Mouse (Mus musculus): Measurements from ENCODE around the gene Adcy5. TPM values are rescaled to one million over a fixed set of nuclear protein-coding genes. Genes with fewer than 3 reads are reported as not detected.

Gene Adcy5
- total RNA-seq, 2 experiments from 2014 or later = 1.6 to 1.8 TPM

- no peak for DNase-seq
- intact Hi-C loops (cut with DNase I) = no loop called here
- no peak overlapping the region for H3K4me3 ChIP-seq
- H3K27ac ChIP-seq = no peak overlapping the region
- no peak for TF ChIP-seq CTCF (IDR thresholded peaks at IDR 0.05)
These were observed 149.0 kb downstream of the Adcy5 start for GRCm38 (mm10) chr16:35303721-35304120.

GRCm38 (mm10) chr16:35304416-35304815 is 149.7 kb downstream of the Adcy5 start:
- no peak for DNase-seq
- TF ChIP-seq CTCF (IDR thresholded peaks at IDR 0.05) = no peak
- no peak overlapping the region for H3K4me3 ChIP-seq
- no peak overlapping the region for H3K27ac ChIP-seq
- intact Hi-C loops (cut with DNase I) = no loop called here

DNA sequence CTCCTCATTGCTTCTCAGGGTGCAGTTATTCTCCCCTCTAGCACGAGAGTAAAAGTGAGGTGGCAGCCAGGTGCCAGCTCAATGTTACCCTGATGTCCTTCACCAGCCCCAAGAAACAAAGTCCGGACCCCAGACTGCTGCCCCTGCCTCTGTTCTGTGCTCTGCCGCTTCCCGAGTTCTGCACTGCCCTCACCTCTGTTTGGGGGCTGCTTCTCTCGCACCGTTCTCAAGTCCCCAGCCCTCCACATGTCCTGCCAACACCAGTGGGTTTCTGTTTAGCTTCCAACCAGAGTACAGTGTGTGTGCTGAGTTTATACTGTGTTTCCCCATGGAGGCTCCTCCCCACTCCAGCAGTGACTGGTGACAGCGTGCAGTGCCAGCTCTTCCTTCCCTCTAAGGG is 150.5 kb downstream of the Adcy5 start:
- DNase-seq = no peak
- no peak for TF ChIP-seq CTCF (IDR thresholded peaks at IDR 0.05)
- Histone ChIP-seq H3K27ac (no peak overlapping the region), H3K4me3 (no peak overlapping the region)
- intact Hi-C loops (cut with DNase I) = no loop called here

GRCm38 (mm10) chr16:35306631-35307030 is 152.0 kb downstream of the Adcy5 start:
- intact Hi-C loops (cut with DNase I) = no loop called here
- H3K27ac ChIP-seq = no peak overlapping the region
- DNase-seq = no peak
- TF ChIP-seq CTCF (IDR thresholded peaks at IDR 0.05) = no peak
- H3K4me3 ChIP-seq = no peak overlapping the region

DNA sequence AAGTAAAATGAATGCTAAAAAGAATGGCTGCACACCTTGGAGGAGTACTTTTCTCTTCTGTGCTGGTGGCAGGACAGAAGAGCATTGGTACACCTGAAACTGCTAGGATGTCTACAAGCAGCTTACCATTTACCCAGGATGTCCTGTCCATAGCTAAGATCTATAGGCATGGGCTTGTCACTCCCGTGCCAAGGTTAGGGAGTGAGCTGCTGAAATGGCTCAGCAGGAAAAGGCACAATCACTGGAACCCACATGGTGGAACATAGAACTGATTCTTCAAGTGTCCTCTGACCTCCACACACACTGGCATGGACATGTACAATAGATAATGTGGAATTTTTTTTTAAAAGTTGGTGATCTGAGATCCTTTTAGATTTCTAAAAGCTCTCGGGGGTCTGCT is 152.7 kb downstream of the Adcy5 start:
- no peak overlapping the region for H3K27ac ChIP-seq
- no peak for DNase-seq
- H3K4me3 ChIP-seq = no peak overlapping the region
- TF ChIP-seq CTCF (IDR thresholded peaks at IDR 0.05) = no peak
- intact Hi-C loops (cut with DNase I) = no loop called here

DNA sequence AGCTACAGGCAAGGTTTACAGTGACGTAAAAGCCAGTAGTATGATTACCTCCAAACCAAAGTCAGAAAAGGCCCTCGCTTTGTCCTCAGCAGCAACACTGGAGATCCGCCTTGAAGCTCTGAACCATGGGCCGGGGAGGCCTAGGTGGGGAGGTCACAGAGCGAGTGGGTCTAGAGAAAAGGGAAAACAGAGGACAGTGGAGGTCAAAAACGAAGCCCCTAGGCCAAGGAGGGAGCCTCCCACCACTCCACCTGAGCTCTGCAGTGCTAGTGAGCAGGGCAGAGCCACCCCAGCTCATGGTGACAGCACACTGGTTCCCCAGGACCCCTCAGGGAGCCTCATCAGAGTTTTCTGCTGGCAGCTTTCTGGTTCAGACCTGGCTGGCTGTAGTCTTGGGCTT is 153.3 kb downstream of the Adcy5 start:
- intact Hi-C loops (cut with DNase I) = no loop called here
- TF ChIP-seq CTCF (IDR thresholded peaks at IDR 0.05) = no peak
- no peak overlapping the region for H3K4me3 ChIP-seq
- DNase-seq = no peak
- H3K27ac ChIP-seq = no peak overlapping the region

DNA sequence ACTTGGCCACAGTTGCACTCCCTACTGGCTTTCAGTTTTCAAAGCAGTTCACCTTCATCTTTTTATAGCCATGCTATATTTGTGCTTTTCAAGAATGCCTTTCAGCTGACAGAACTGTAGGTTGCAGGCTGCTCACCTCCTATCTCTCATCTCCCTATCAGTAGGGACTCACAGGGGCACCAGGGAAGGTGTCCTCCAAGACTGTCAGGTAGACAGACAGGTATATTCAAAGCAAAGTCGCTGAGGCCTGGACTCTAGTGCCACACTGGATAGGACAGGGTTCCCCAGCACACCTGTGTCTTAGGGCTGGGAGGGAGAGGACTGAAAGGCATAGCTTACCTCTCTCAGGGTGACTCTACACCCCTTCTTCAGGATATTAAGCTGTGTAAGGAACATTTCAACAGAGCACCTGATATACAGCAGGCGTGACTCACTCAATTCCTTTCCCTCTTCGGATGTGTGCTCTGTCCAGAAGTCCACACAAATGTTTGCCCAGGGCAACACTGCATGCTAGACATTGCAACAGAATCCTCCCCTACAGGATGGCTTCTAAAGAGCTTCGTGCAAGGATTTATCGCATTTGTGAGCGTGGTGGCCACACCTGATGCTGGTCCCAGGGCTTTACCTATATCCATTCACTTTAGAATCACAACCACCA is 153.9 kb downstream of the Adcy5 start:
- intact Hi-C loops (cut with DNase I) = no loop called here
- no peak for TF ChIP-seq CTCF (IDR thresholded peaks at IDR 0.05)
- H3K27ac ChIP-seq = no peak overlapping the region
- DNase-seq = no peak
- no peak overlapping the region for H3K4me3 ChIP-seq

DNA sequence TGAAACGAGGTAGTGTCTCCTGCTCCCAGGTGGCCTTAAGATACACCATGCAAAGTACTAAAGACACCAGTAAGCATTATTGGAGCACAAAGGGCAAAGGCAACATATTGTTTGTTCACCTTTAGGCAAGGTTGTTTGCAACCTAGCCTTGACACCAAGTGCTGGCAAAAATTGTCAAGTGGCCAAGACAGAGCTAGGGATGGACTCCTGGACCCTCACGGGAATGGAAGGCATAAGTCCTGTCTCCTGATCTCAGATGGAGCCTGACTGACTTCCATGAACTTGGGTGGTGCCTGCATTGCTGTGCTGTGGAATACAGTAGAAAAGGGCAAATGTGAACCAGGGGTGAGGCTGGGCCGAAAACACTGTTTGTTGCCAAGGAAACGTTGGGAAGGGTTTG is 155.0 kb downstream of the Adcy5 start:
- no peak for DNase-seq
- Histone ChIP-seq H3K27ac (no peak overlapping the region), H3K4me3 (no peak overlapping the region)
- TF ChIP-seq CTCF (IDR thresholded peaks at IDR 0.05) = no peak
- intact Hi-C loops (cut with DNase I) = no loop called here

- Histone ChIP-seq H3K4me3 (no peak overlapping the region), H3K27ac (no peak overlapping the region)
- no peak for TF ChIP-seq CTCF (IDR thresholded peaks at IDR 0.05)
- intact Hi-C loops (cut with DNase I) = no loop called here
- no peak for DNase-seq
These were observed 156.0 kb downstream of the Adcy5 start for GRCm38 (mm10) chr16:35310551-35311110.

DNA sequence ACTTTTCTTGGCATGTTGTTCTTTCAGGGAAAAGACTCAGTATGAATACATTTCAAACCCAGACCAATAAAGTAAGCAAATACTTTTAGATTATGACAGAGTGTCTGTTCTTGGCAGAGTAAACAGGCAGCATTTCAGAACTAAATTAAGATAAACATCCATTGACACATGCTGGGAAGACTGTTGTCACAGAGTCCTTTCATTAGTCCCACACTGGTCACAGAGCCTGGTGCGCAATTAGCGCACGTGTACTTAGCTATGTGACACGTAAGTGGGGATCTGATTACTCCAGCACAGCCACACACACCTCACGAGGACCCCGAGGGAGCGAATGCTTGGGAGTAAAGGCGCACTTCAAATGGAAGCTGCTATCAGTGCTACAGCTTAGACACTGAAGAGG is 156.9 kb downstream of the Adcy5 start:
- intact Hi-C loops (cut with DNase I) = no loop called here

DNA sequence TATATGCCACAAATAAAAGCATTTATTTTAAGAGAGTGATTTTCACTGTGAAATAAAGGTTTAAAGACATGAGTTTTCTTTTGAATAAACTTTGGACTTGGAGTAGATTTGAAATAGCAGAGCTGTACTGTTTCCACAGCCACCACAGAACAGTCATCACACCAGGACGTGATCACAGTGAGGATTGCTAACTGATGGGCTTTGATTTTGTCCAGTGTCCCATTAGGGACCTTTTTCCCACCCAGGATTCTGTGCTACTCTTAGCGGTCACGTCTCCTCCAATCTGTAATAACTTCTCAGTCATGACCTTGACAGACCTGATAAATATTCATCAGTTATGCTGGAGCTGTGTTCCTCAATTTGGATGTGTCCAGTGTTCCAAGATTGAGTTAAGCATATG is 160.8 kb downstream of the Adcy5 start:
- no peak overlapping the region for H3K4me3 ChIP-seq
- no peak for TF ChIP-seq CTCF (IDR thresholded peaks at IDR 0.05)
- H3K27ac ChIP-seq = no peak overlapping the region
- intact Hi-C loops (cut with DNase I) = loop anchor here (5.0 kb wide), 1 partner anchor 312 kb away; no protein-coding TSS in a partner anchor
- no peak for DNase-seq

More for the DNA sequence above, 156.9 kb downstream of the Adcy5 start:
- Histone ChIP-seq H3K4me3 (no peak overlapping the region), H3K27ac (no peak overlapping the region)
- TF ChIP-seq CTCF (IDR thresholded peaks at IDR 0.05) = no peak
- DNase-seq = no peak

- DNase-seq = no peak
- intact Hi-C loops (cut with DNase I) = loop anchor here (5.0 kb wide), 1 partner anchor 310 kb away; no protein-coding TSS in a partner anchor
- no peak for TF ChIP-seq CTCF (IDR thresholded peaks at IDR 0.05)
These were observed 162.2 kb downstream of the Adcy5 start for GRCm38 (mm10) chr16:35316856-35317264.

DNA sequence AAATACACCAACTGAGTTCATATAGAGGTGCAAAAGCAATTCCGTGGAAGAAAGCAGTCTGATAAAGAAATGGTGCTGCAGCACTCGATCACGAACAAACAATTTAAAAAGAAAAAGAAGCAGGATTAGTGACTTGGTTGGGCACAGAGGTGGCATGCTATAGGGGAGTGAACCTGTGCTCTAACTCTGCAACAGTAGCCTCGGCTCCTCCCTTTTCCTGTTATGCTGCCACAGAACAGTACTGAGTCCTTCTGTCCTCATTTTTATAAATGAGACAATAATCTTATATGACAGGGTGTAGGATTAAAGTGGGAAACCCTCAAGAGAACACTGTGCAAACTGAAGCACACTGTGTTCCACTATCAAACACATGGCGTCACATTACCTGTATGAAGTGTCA is 162.8 kb downstream of the Adcy5 start:
- no peak for TF ChIP-seq CTCF (IDR thresholded peaks at IDR 0.05)
- H3K4me3 ChIP-seq = no peak overlapping the region
- no peak overlapping the region for H3K27ac ChIP-seq
- intact Hi-C loops (cut with DNase I) = loop anchor here (5.0 kb wide), 1 partner anchor 310 kb away; no protein-coding TSS in a partner anchor
- DNase-seq = no peak

More at GRCm38 (mm10) chr16:35316856-35317264, 162.2 kb downstream of the Adcy5 start:
- Histone ChIP-seq H3K4me3 (no peak overlapping the region), H3K27ac (no peak overlapping the region)

DNA sequence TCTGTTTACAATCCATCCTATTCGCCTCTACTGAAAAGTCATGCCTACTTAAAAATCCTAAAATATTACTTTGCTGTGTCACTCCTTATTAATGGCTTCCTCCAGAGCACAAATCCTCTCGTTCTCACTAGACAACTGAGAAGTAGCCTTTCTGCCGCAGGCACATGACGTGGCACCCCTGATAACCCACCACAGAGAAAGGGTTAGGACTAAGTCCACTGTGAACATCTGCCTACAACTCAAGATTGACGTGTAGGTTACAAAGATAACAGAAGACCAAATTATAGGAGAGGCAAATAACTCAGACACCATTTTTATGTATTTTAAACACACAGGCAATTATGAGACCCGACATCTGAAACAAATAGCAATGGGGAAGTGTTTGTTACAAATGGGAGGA is 163.7 kb downstream of the Adcy5 start:
- no peak for TF ChIP-seq CTCF (IDR thresholded peaks at IDR 0.05)
- H3K27ac ChIP-seq = no peak overlapping the region
- no peak overlapping the region for H3K4me3 ChIP-seq
- intact Hi-C loops (cut with DNase I) = loop anchor here (2.0 to 5.0 kb wide), 2 partner anchors 224 to 309 kb away; no protein-coding TSS in a partner anchor
- DNase-seq = no peak
